Mouse (Mus musculus): ENCODE measurements around the gene Apba3. TPM values are rescaled to one million over a fixed set of nuclear protein-coding genes. Genes with fewer than 3 reads are reported as not detected.

Gene Apba3
- total and polyA plus RNA-seq, 2 experiments from 2014 or later: 24.8 to 43.3 TPM

DNA sequence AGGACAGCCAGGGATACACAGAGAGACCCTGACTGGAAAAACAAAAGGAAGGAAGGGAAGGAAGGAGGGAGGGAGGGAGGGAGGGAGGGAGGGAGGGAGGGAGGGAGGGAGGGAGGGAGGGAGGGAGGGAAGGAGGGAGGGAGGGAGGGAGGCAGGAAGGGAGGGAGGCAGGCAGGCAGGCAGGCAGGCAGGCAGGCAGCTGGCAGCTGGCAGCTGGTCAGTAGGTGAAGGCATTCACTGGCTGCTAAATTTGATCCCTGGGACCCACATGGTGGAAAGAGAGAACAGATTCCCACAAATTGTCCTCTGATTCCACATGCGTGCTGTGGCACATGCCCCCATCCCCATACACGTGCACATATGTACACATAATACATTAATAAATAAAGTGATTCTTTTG, 28.1 kb upstream of the Apba3 start:
- peaks cover 7% of the 10 kb centered on the region; the same call in 1 of the 2 replicates for H3K36me3 ChIP-seq (ENCODE audit: insufficient read depth)
- no peak overlapping the region for H3K9ac ChIP-seq
- H3K4me3 ChIP-seq (ENCODE audit: low read depth, low read length): no peak overlapping the region
- H3K27me3 ChIP-seq (ENCODE audit: insufficient read depth, low read length): peaks cover 4% of the 10 kb centered on the region; the same call in 1 of the 2 replicates
- DNase-seq: no peak
- 0 out of 2 replicates have a peak, but pooled peaks cover 2% of the 10 kb centered on the region for H3K4me1 ChIP-seq (ENCODE audit: insufficient read depth)
- H3K27ac ChIP-seq (ENCODE audit: low read depth, low read length): no peak overlapping the region
- H3K4me2 ChIP-seq (ENCODE audit: low read depth): no peak overlapping the region
- 80% methylated on average over 2 of the region's 2 CpGs for WGBS
- H3K9me3 ChIP-seq (ENCODE audit: low read length): no peaks in the 10 kb centered on the region
- no peak for TF ChIP-seq CTCF (IDR thresholded peaks at IDR 0.05; ENCODE audit: low read depth)
- ATAC-seq: no peak

DNA sequence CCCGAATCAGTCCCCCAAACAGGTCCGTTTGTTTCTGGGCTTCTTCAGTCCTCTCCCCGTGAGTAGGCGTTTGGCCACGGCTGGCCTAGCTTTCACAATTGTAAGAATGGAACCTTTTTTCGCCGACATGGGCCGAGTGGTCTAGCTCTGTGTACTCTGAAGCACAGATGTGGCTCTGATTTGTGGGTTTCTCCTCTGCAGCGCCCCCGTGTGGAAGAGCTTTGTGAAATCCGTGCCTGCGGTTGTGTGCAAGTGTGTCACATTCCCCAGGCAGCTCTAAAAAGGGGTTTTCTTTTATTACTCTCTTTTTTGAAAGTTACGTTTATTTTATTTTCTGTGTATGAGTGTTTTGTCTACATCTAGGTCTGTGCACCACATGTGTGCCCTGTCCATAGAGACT, 25.9 kb upstream of the Apba3 start:
- Histone ChIP-seq H3K27ac (ENCODE audit: low read depth, low read length) (no peak overlapping the region), H3K4me1 (ENCODE audit: insufficient read depth) (no peaks in the 10 kb centered on the region), H3K36me3 (ENCODE audit: insufficient read depth) (peaks cover 7% of the 10 kb centered on the region; the same call in 1 of the 2 replicates), H3K9ac (no peak overlapping the region), H3K4me2 (ENCODE audit: low read depth) (no peak overlapping the region), H3K9me3 (ENCODE audit: low read length) (no peaks in the 10 kb centered on the region), H3K4me3 (ENCODE audit: low read depth, low read length) (no peak overlapping the region), H3K27me3 (ENCODE audit: insufficient read depth, low read length) (peaks cover 4% of the 10 kb centered on the region; the same call in 1 of the 2 replicates)
- TF ChIP-seq CTCF (IDR thresholded peaks at IDR 0.05; ENCODE audit: low read depth): peak; percentile 74
- peak; percentile 72 for DNase-seq
- peak; percentile 25; the same call in 1 of the 2 replicates for ATAC-seq
- WGBS: 20% methylated on average over 13 of the region's 13 CpGs

GRCm38 (mm10) chr10:81242021-81242420, 24.7 kb upstream of the Apba3 start:
- H3K9me3 ChIP-seq (ENCODE audit: low read length): no peaks in the 10 kb centered on the region
- H3K4me1 ChIP-seq (ENCODE audit: insufficient read depth): no peaks in the 10 kb centered on the region
- H3K4me3 ChIP-seq (ENCODE audit: low read depth, low read length): no peak overlapping the region
- H3K9ac ChIP-seq: no peak overlapping the region
- no peak for ATAC-seq
- WGBS: 93% methylated on average over 16 of the region's 16 CpGs
- peaks cover 4% of the 10 kb centered on the region; the same call in 1 of the 2 replicates for H3K27me3 ChIP-seq (ENCODE audit: insufficient read depth, low read length)
- H3K27ac ChIP-seq (ENCODE audit: low read depth, low read length): no peak overlapping the region
- peaks cover 8% of the 10 kb centered on the region for H3K36me3 ChIP-seq (ENCODE audit: insufficient read depth)
- no peak overlapping the region for H3K4me2 ChIP-seq (ENCODE audit: low read depth)
- no peak for DNase-seq
- no peak for TF ChIP-seq CTCF (IDR thresholded peaks at IDR 0.05; ENCODE audit: low read depth)

DNA sequence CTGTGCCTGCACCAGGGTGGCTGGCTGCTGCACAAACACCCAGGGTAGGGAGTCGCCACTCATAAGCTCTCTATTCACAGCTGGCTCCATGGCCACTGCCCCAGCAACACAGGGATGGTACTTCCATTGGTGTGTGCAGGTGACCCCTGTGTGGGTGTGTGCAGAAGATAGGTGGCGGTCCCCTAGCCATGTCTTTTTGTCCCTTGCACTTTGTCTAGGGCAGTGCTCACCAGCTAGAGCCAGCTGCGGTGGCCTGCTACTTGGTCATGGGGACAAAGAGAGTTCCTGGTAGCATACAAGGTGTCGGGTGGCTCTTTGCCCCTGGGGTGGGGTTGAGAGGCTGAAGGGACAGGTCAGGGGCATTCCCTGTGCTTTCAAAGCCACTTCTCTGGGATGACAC, 22.6 kb upstream of the Apba3 start:
- no peak for TF ChIP-seq CTCF (IDR thresholded peaks at IDR 0.05; ENCODE audit: low read depth)
- Histone ChIP-seq H3K4me1 (ENCODE audit: insufficient read depth) (no peaks in the 10 kb centered on the region), H3K27ac (ENCODE audit: low read depth, low read length) (no peak overlapping the region), H3K4me3 (ENCODE audit: low read depth, low read length) (no peak overlapping the region), H3K36me3 (ENCODE audit: insufficient read depth) (peaks cover 15% of the 10 kb centered on the region), H3K9ac (no peak overlapping the region), H3K27me3 (ENCODE audit: insufficient read depth, low read length) (peaks cover 4% of the 10 kb centered on the region; the same call in 1 of the 2 replicates), H3K4me2 (ENCODE audit: low read depth) (no peak overlapping the region), H3K9me3 (ENCODE audit: low read length) (no peaks in the 10 kb centered on the region)
- ATAC-seq: peak; percentile 5
- no peak for DNase-seq
- WGBS: 82% methylated on average over 4 of the region's 4 CpGs

DNA sequence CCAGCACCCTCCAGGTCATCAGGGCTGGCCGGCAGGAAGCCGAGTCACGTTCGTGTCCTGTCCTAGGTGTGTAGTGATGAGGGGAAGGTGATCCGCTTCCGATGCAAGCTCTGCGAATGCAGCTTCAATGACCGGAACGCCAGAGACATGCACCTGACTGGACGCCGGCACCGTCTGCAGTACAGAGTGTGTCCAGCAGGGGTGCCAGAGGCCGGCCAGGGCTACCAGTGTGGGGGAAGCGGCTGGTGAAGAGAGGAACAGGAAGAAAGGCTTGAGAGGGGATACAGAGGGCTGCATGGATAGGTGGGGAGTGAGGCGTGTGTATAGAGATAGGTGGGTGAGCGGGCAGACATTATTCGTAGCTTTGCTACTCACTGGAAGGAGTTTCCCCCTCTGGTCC, 22.2 kb upstream of the Apba3 start:
- peak; percentile 75 for DNase-seq

GRCm38 (mm10) chr10:81245166-81245565, 21.6 kb upstream of the Apba3 start:
- Histone ChIP-seq H3K27me3 (ENCODE audit: insufficient read depth, low read length) (peaks cover 2% of the 10 kb centered on the region; the same call in 1 of the 2 replicates), H3K9me3 (ENCODE audit: low read length) (no peaks in the 10 kb centered on the region), H3K27ac (ENCODE audit: low read depth, low read length) (no peak overlapping the region), H3K36me3 (ENCODE audit: insufficient read depth) (peaks cover 20% of the 10 kb centered on the region), H3K9ac (no peak overlapping the region), H3K4me3 (ENCODE audit: low read depth, low read length) (no peak overlapping the region), H3K4me2 (ENCODE audit: low read depth) (no peak overlapping the region), H3K4me1 (ENCODE audit: insufficient read depth) (no peaks in the 10 kb centered on the region)
- no peak for TF ChIP-seq CTCF (IDR thresholded peaks at IDR 0.05; ENCODE audit: low read depth)
- 92% methylated on average over 6 of the region's 6 CpGs for WGBS
- ATAC-seq: no peak
- no peak for DNase-seq

More for the DNA sequence above, 22.2 kb upstream of the Apba3 start:
- Histone ChIP-seq H3K4me3 (ENCODE audit: low read depth, low read length) (no peak overlapping the region), H3K9me3 (ENCODE audit: low read length) (no peaks in the 10 kb centered on the region), H3K27me3 (ENCODE audit: insufficient read depth, low read length) (peaks cover 4% of the 10 kb centered on the region; the same call in 1 of the 2 replicates), H3K9ac (no peak overlapping the region), H3K27ac (ENCODE audit: low read depth, low read length) (no peak overlapping the region), H3K36me3 (ENCODE audit: insufficient read depth) (peaks cover 18% of the 10 kb centered on the region), H3K4me2 (ENCODE audit: low read depth) (no peak overlapping the region), H3K4me1 (ENCODE audit: insufficient read depth) (no peaks in the 10 kb centered on the region)
- 9% methylated on average over 17 of the region's 17 CpGs for WGBS
- ATAC-seq: peak; percentile 83
- peak; percentile 94 for TF ChIP-seq CTCF (IDR thresholded peaks at IDR 0.05; ENCODE audit: low read depth)

GRCm38 (mm10) chr10:81247804-81248203, 19.0 kb upstream of the Apba3 start:
- Histone ChIP-seq H3K4me3 (ENCODE audit: low read depth, low read length) (no peak overlapping the region), H3K9ac (no peak overlapping the region), H3K9me3 (ENCODE audit: low read length) (no peaks in the 10 kb centered on the region), H3K27ac (ENCODE audit: low read depth, low read length) (no peak overlapping the region), H3K4me2 (ENCODE audit: low read depth) (no peak overlapping the region), H3K4me1 (ENCODE audit: insufficient read depth) (no peaks in the 10 kb centered on the region), H3K36me3 (ENCODE audit: insufficient read depth) (peaks cover 20% of the 10 kb centered on the region), H3K27me3 (ENCODE audit: insufficient read depth, low read length) (no peaks in the 10 kb centered on the region)
- TF ChIP-seq CTCF (IDR thresholded peaks at IDR 0.05; ENCODE audit: low read depth): no peak
- 100% methylated on average over 2 of the region's 2 CpGs for WGBS
- DNase-seq (no peak), ATAC-seq (no peak)
